13 mouse cellular contexts compared by ENCODE assay signal in the genomic region with DNA sequence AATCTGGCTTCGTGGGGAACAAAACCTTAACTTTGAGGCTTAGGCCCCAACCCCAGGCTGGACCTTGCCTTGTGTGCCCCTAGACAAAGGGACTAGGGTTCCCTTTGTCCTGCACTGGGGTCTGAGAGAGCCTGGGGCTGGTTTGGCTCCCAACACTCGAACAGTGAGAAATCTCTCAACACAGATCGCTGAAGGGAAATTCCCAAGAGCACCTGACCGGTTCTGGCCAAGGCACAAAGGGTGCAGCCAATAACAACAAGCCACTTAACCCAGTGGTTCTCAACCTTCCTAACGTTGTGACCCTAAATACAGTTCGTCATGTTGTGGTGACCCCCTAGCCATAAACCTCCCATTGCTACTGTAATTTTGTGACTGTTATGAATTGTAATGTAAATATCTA. TPM values are rescaled to one million over a fixed set of nuclear protein-coding genes. Genes with fewer than 3 reads are reported as not detected.
DNase-seq lines count a peak whose midpoint lies in the region; ATAC-seq and TF ChIP-seq lines count a peak whose summit lies in the region.
"Had no signal": no experiment of that assay in that cellular context is flagged by ENCODE, and none has a peak within 500 bp of the region (broad histone marks: within the 10 kb centered on the region; RNA-seq: fewer than 3 reads in every experiment).

No protein-coding gene starts in this region.

- no peak for TF ChIP-seq CTCF in layer of hippocampus, adult 2 months (conservative IDR thresholded peaks at IDR 0.05)
- TF ChIP-seq CTCF in MEL (IDR thresholded peaks at IDR 0.05 in 2 of 3, conservative IDR thresholded peaks at IDR 0.05 in 1 of 3; ENCODE audit: control insufficient read depth in 1 of 3, insufficient read depth in 1 of 3, low read depth in 2 of 3, low read length in 3 of 3, poor library complexity in 1 of 3, severe bottlenecking in 1 of 3): no peak

- ATAC-seq in forebrain, embryonic 16.5 days: no peak
- no peak for ATAC-seq in liver, embryonic 12.5 days
- ATAC-seq: activated CD4-positive, CD25-positive, alpha-beta regulatory T cell, adult 4 months had no signal

- TF ChIP-seq POLR2A in MEL (IDR thresholded peaks at IDR 0.05; ENCODE audit: control insufficient read depth in 1 of 2, insufficient read depth in 1 of 2, low read depth in 1 of 2, low read length in 2 of 2, poor library complexity in 1 of 2): no peak

- WGBS in forebrain, embryonic 10.5 days: 15% methylated on average over 6 of the region's 6 CpGs
- 15% methylated on average over 6 of the region's 6 CpGs for WGBS in forebrain, embryonic 16.5 days
- WGBS in liver, embryonic 12.5 days (ENCODE audit: insufficient replicate concordance): 58% methylated on average over 6 of the region's 6 CpGs

- H3K27ac ChIP-seq in forebrain, embryonic 10.5 days: peak overlapping the region; percentile 82
- H3K27ac ChIP-seq in forebrain, embryonic 16.5 days (ENCODE audit: low read length): no peak overlapping the region
- H3K27ac ChIP-seq in layer of hippocampus, adult 2 months: peak overlapping the region; percentile 43
- peak overlapping the region; percentile 51 for H3K27ac ChIP-seq in MEL (ENCODE audit: control insufficient read depth, low read depth, low read length)
- H3K27ac ChIP-seq in liver, embryonic 12.5 days: peak overlapping the region; percentile 92
- H3K27ac ChIP-seq: neural tube, embryonic 15.5 days had no signal

- peaks cover 17% of the 10 kb centered on the region for H3K79me2 ChIP-seq in MEL (ENCODE audit: control insufficient read depth, insufficient read depth, low read length, poor library complexity)

- TF ChIP-seq EP300 in MEL (IDR thresholded peaks at IDR 0.05; ENCODE audit: low read depth in 1 of 2, low read length in 2 of 2): no peak

- no peak for TF ChIP-seq RAD21 in MEL (IDR thresholded peaks at IDR 0.05; ENCODE audit: low read depth, low read length)

- H3K4me2 ChIP-seq in forebrain, embryonic 16.5 days (ENCODE audit: low read length): no peak overlapping the region
- no peak overlapping the region for H3K4me2 ChIP-seq in liver, embryonic 12.5 days
- H3K4me2 ChIP-seq: neural tube, embryonic 15.5 days had no signal

- H3K4me1 ChIP-seq in forebrain, embryonic 10.5 days: peaks cover 86% of the 10 kb centered on the region
- peaks cover 20% of the 10 kb centered on the region for H3K4me1 ChIP-seq in forebrain, embryonic 16.5 days (replicated peaks; ENCODE audit: control insufficient read depth, insufficient read depth, low read length)
- peaks cover 22 to 39% of the 10 kb centered on the region in 2 experiments for H3K4me1 ChIP-seq in MEL (ENCODE audit: control insufficient read depth in 1 of 2, insufficient read depth in 2 of 2, low read length in 2 of 2)
- H3K4me1 ChIP-seq in liver, embryonic 12.5 days: peaks cover 85% of the 10 kb centered on the region

- DNase-seq in forebrain, embryonic 10.5 days (ENCODE audit: extremely low spot score, low spot score): no peak
- no peak for DNase-seq in layer of hippocampus, adult 2 months (ENCODE audit: low spot score in 2 of 2)
- DNase-seq in layer of hippocampus, adult 11-12 months (ENCODE audit: low spot score): no peak
- DNase-seq in MEL (ENCODE audit: low read depth, low spot score): no peak
- no peak for DNase-seq in gastrocnemius, postnatal 25 days
- no peak for DNase-seq in thymus, postnatal 36 days
- DNase-seq: heart, postnatal 14 days; layer of hippocampus, adult 9-11 months; lung, postnatal 14 days had no signal

- H3K9me3 ChIP-seq in forebrain, embryonic 10.5 days: no peaks in the 10 kb centered on the region
- H3K9me3 ChIP-seq in forebrain, embryonic 16.5 days (ENCODE audit: control insufficient read depth, low read length): no peaks in the 10 kb centered on the region
- no peaks in the 10 kb centered on the region for H3K9me3 ChIP-seq in MEL (replicated peaks; ENCODE audit: insufficient read depth, low read length)
- no peaks in the 10 kb centered on the region for H3K9me3 ChIP-seq in liver, embryonic 12.5 days (replicated peaks)
- H3K9me3 ChIP-seq: neural tube, embryonic 15.5 days had no signal

- no peak overlapping the region; the same call in 1 of the 2 replicates for H3K4me3 ChIP-seq in forebrain, embryonic 10.5 days
- no peak overlapping the region for H3K4me3 ChIP-seq in forebrain, embryonic 16.5 days (replicated peaks; ENCODE audit: low read length)
- no peak overlapping the region for H3K4me3 ChIP-seq in layer of hippocampus, adult 2 months
- H3K4me3 ChIP-seq in MEL (ENCODE audit: control insufficient read depth in 1 of 2, insufficient read depth in 1 of 2, low read depth in 2 of 2, low read length in 2 of 2): no peak overlapping the region
- H3K4me3 ChIP-seq in liver, embryonic 12.5 days: no peak overlapping the region
- H3K4me3 ChIP-seq: neural tube, embryonic 15.5 days had no signal

- H3K27me3 ChIP-seq in forebrain, embryonic 10.5 days (ENCODE audit: poor library complexity, severe bottlenecking): peaks cover 12% of the 10 kb centered on the region; the same call in 1 of the 2 replicates
- no peaks in the 10 kb centered on the region for H3K27me3 ChIP-seq in forebrain, embryonic 16.5 days (replicated peaks; ENCODE audit: control insufficient read depth, insufficient read depth, low read length)
- H3K27me3 ChIP-seq in MEL (ENCODE audit: control insufficient read depth in 1 of 2, insufficient read depth in 2 of 2, low read length in 2 of 2): no peaks in the 10 kb centered on the region
- no peaks in the 10 kb centered on the region for H3K27me3 ChIP-seq in liver, embryonic 12.5 days (replicated peaks)
- H3K27me3 ChIP-seq: neural tube, embryonic 15.5 days had no signal

- no peak overlapping the region for H3K9ac ChIP-seq in forebrain, embryonic 16.5 days (replicated peaks; ENCODE audit: low read depth, low read length)
- peak overlapping the region; percentile 39 for H3K9ac ChIP-seq in MEL (ENCODE audit: control insufficient read depth, low read depth, low read length, poor library complexity, severe bottlenecking)
- no peak overlapping the region for H3K9ac ChIP-seq in liver, embryonic 12.5 days
- H3K9ac ChIP-seq: neural tube, embryonic 15.5 days had no signal

- peaks cover 2% of the 10 kb centered on the region for H3K36me3 ChIP-seq in forebrain, embryonic 10.5 days (replicated peaks)
- no peaks in the 10 kb centered on the region for H3K36me3 ChIP-seq in forebrain, embryonic 16.5 days (ENCODE audit: control insufficient read depth, insufficient read depth)
- H3K36me3 ChIP-seq in MEL (ENCODE audit: control insufficient read depth in 1 of 2, insufficient read depth in 2 of 2, low read length in 2 of 2): peaks cover 0 to 38% of the 10 kb centered on the region in 2 experiments; a peak in 2 of 4 replicates
- H3K36me3 ChIP-seq in liver, embryonic 12.5 days: peaks cover 2% of the 10 kb centered on the region
- H3K36me3 ChIP-seq: neural tube, embryonic 15.5 days had no signal

RNA-seq across cellular contexts. Expression of gene Gpx4, which starts 3.3 kb away (rescaled TPM):
- polyA plus RNA-seq in forebrain, embryonic 10.5 days (2016; fragmentation: Nextera tagmentation; extraction: Ambion mirVana): 670 and 692 TPM in 2 replicates
- 443 and 475 TPM in 2 replicates for polyA plus RNA-seq in forebrain, embryonic 16.5 days (2015; fragmentation: Nextera tagmentation; extraction: Ambion mirVana)
- 100 to 1,000 TPM; 440 to 464 TPM for total RNA-seq in layer of hippocampus, adult 2 months (2021)
- 422 and 508 TPM in 2 replicates for total RNA-seq in MEL (2012; rRNA removed)
- 100 to 1,000 TPM in 1 of 2 experiments, not detected in 1; 536 TPM for polyA plus RNA-seq in MEL (2012; ENCODE audit: insufficient read depth in 1 of 2, insufficient read length in 2 of 2, low read depth in 1 of 2, low replicate concordance in 2 of 2, missing spikeins in 1 of 2)
- polyA plus RNA-seq in liver, embryonic 12.5 days (2016; fragmentation: Nextera tagmentation; extraction: Ambion mirVana): 682 and 685 TPM in 2 replicates
- total RNA-seq in gastrocnemius, postnatal 25 days (2021): 100 to 1,000 TPM; 527 to 618 TPM

RNA-seq across cellular contexts. Expression of gene Polr2e, which starts 10.6 kb away (rescaled TPM):
- 279 and 286 TPM in 2 replicates for polyA plus RNA-seq in forebrain, embryonic 10.5 days (2016; fragmentation: Nextera tagmentation; extraction: Ambion mirVana)
- 173 and 178 TPM in 2 replicates for polyA plus RNA-seq in forebrain, embryonic 16.5 days (2015; fragmentation: Nextera tagmentation; extraction: Ambion mirVana)
- 10 to 100 TPM; 77.8 to 79.1 TPM for total RNA-seq in layer of hippocampus, adult 2 months (2021)
- total RNA-seq in MEL (2012; rRNA removed): 156 and 169 TPM in 2 replicates
- 100 to 1,000 TPM; 258 to 279 TPM for polyA plus RNA-seq in MEL (2012; ENCODE audit: insufficient read depth in 1 of 2, insufficient read length in 2 of 2, low read depth in 1 of 2, low replicate concordance in 2 of 2, missing spikeins in 1 of 2)
- polyA plus RNA-seq in liver, embryonic 12.5 days (2016; fragmentation: Nextera tagmentation; extraction: Ambion mirVana): 142 and 147 TPM in 2 replicates
- 10 to 100 TPM; 43.2 to 45.5 TPM for total RNA-seq in gastrocnemius, postnatal 25 days (2021)

RNA-seq across cellular contexts. Expression of gene Arhgap45, which starts 33.8 kb away (rescaled TPM):
- polyA plus RNA-seq in forebrain, embryonic 10.5 days (2016; fragmentation: Nextera tagmentation; extraction: Ambion mirVana): 8.0 and 9.1 TPM in 2 replicates
- polyA plus RNA-seq in forebrain, embryonic 16.5 days (2015; fragmentation: Nextera tagmentation; extraction: Ambion mirVana): 1.2 and 1.8 TPM in 2 replicates
- total RNA-seq in layer of hippocampus, adult 2 months (2021): 1 to 10 TPM; 3.7 to 4.4 TPM
- total RNA-seq in MEL (2012; rRNA removed): 25.2 and 26.2 TPM in 2 replicates
- 10 to 100 TPM in 1 of 2 experiments, not detected in 1; 53.6 TPM for polyA plus RNA-seq in MEL (2012; ENCODE audit: insufficient read depth in 1 of 2, insufficient read length in 2 of 2, low read depth in 1 of 2, low replicate concordance in 2 of 2, missing spikeins in 1 of 2)
- 22.3 and 22.8 TPM in 2 replicates for polyA plus RNA-seq in liver, embryonic 12.5 days (2016; fragmentation: Nextera tagmentation; extraction: Ambion mirVana)
- 1 to 10 TPM; 1.0 to 2.1 TPM for total RNA-seq in gastrocnemius, postnatal 25 days (2021)

RNA-seq across cellular contexts. Expression of gene Abca7, which starts 54.0 kb away (rescaled TPM):
- 2.9 and 3.1 TPM in 2 replicates for polyA plus RNA-seq in forebrain, embryonic 10.5 days (2016; fragmentation: Nextera tagmentation; extraction: Ambion mirVana)
- 3.9 and 4.7 TPM in 2 replicates for polyA plus RNA-seq in forebrain, embryonic 16.5 days (2015; fragmentation: Nextera tagmentation; extraction: Ambion mirVana)
- 10 to 100 TPM; 10.7 to 11.0 TPM for total RNA-seq in layer of hippocampus, adult 2 months (2021)
- 7.4 and 7.7 TPM in 2 replicates for total RNA-seq in MEL (2012; rRNA removed)
- polyA plus RNA-seq in MEL (2012; ENCODE audit: insufficient read depth in 1 of 2, insufficient read length in 2 of 2, low read depth in 1 of 2, low replicate concordance in 2 of 2, missing spikeins in 1 of 2): 10 to 100 TPM in 1 of 2 experiments, not detected in 1; 16.8 TPM
- 10.5 and 12.1 TPM in 2 replicates for polyA plus RNA-seq in liver, embryonic 12.5 days (2016; fragmentation: Nextera tagmentation; extraction: Ambion mirVana)
- total RNA-seq in gastrocnemius, postnatal 25 days (2021): 1 to 10 TPM; 4.9 to 5.7 TPM

RNA-seq across cellular contexts. Expression of gene Sbno2, which starts 55.1 kb away (rescaled TPM):
- 14.7 and 15.6 TPM in 2 replicates for polyA plus RNA-seq in forebrain, embryonic 10.5 days (2016; fragmentation: Nextera tagmentation; extraction: Ambion mirVana)
- polyA plus RNA-seq in forebrain, embryonic 16.5 days (2015; fragmentation: Nextera tagmentation; extraction: Ambion mirVana): 13.1 and 14.9 TPM in 2 replicates
- total RNA-seq in layer of hippocampus, adult 2 months (2021): 10 to 100 TPM; 22.4 to 23.4 TPM
- total RNA-seq in MEL (2012; rRNA removed): 14.6 and 15.8 TPM in 2 replicates
- polyA plus RNA-seq in MEL (2012; ENCODE audit: insufficient read depth in 1 of 2, insufficient read length in 2 of 2, low read depth in 1 of 2, low replicate concordance in 2 of 2, missing spikeins in 1 of 2): 10 to 100 TPM in 1 of 2 experiments, not detected in 1; 29.0 TPM
- polyA plus RNA-seq in liver, embryonic 12.5 days (2016; fragmentation: Nextera tagmentation; extraction: Ambion mirVana): 15.0 and 15.4 TPM in 2 replicates
- total RNA-seq in gastrocnemius, postnatal 25 days (2021): 1 to 10 TPM; 5.6 to 6.7 TPM
